Mouse (Mus musculus) Patski (cell line): ENCODE data around the gene Trmu. TPM values are rescaled to one million over a fixed set of nuclear protein-coding genes. Genes with fewer than 3 reads are reported as not detected.
A peak's percentile ranks its signal among the peaks of the same experiment; 100 is the strongest.

Source experiments
- ATAC-seq: fragments of 100-300 bp; one replicate; pipeline ENCODE4 v1.8.0; 2021
- CTCF ChIA-PET: fragments of 350-600 bp; sonication (Branson Sonifier 250); formaldehyde crosslinking; loops from one replicate; lab custom pipeline; 2022; ENCODE audit warnings: inconsistent platforms; lab: Charles Lee
- POLR2A ChIA-PET: fragments of 350-600 bp; sonication (Branson Sonifier 250); formaldehyde crosslinking; loops from one replicate; lab custom pipeline; 2022; ENCODE audit warnings: antibody characterized with exemption, inconsistent platforms; lab: Charles Lee
- DNase-seq: peaks from one replicate; pipeline ENCODE4 v3.0.0-alpha.2; 2011; ENCODE audit warnings: low read depth, low spot score
- H3K27me3 ChIP-seq: fragments of 371-371 bp; one replicate; pipeline ENCODE4 v1.5.1; 2021
- CTCF ChIP-seq: fragments of 100-300 bp; IDR thresholded peaks from one replicate; pipeline ENCODE4 v1.5.1; 2021
- in situ Hi-C: fragments of 300-500 bp; cut with MboI; formaldehyde crosslinking; loops from 3 replicates; pipeline ENCODE4 v1.11.1; 2018; ENCODE audit warnings: low pct_unique_long_range_greater_than_20kb, mixed read lengths
- polyA plus RNA-seq: library from polyadenylated mRNA; unstranded; gene quantifications from one replicate; pipeline ENCODE4 v1.2.3, GENCODE M21; 2021

Gene Trmu
- polyA plus RNA-seq, 1 experiment from 2014 or later, result 22.9 TPM

- in situ Hi-C loops, result no loop called here
Measured at GRCm38 (mm10) chr15:85893871-85894270, 14.8 kb downstream of the Trmu start.

GRCm38 (mm10) chr15:85896284-85896683 is 17.2 kb downstream of the Trmu start:
- in situ Hi-C loops, result no loop called here
- POLR2A ChIA-PET, result interaction anchor here (0.6 kb wide), 1 partner anchor 142 kb away, joined by 3 read pairs; no protein-coding TSS in a partner anchor
- CTCF ChIA-PET, result interaction anchor here (0.8 to 1.5 kb wide), 5 partner anchors 9 to 146 kb away, joined by 3 to 19 read pairs (median 7); no protein-coding TSS in a partner anchor
- no peak for TF ChIP-seq CTCF
- no peaks in the 10 kb centered on the region for H3K27me3 ChIP-seq
- ATAC-seq, result no peak
- no peak for DNase-seq

More at GRCm38 (mm10) chr15:85893871-85894270, 14.8 kb downstream of the Trmu start:
- peak; percentile 42 for ATAC-seq
- no peak for TF ChIP-seq CTCF
- POLR2A ChIA-PET, result no interaction called here
- CTCF ChIA-PET, result interaction anchor here (0.8 to 2.0 kb wide), 4 partner anchors 10 to 161 kb away, joined by 3 to 6 read pairs (median 3); no protein-coding TSS in a partner anchor
- no peak for DNase-seq
- no peaks in the 10 kb centered on the region for H3K27me3 ChIP-seq

GRCm38 (mm10) chr15:85897113-85897512 is 18.0 kb downstream of the Trmu start:
- no peak for ATAC-seq
- ChIA-PET POLR2A (no interaction called here), CTCF (interaction anchor here (0.8 to 1.5 kb wide), 3 partner anchors 11 to 145 kb away, joined by 3 to 19 read pairs (median 3); no protein-coding TSS in a partner anchor)
- no peaks in the 10 kb centered on the region for H3K27me3 ChIP-seq
- no peak for DNase-seq
- in situ Hi-C loops, result no loop called here
- no peak for TF ChIP-seq CTCF

GRCm38 (mm10) chr15:85899396-85899795 is 20.3 kb downstream of the Trmu start:
- CTCF ChIA-PET, result interaction anchor here (1.5 kb wide), 1 partner anchor 11 kb away, joined by 4 read pairs; no protein-coding TSS in a partner anchor
- POLR2A ChIA-PET, result no interaction called here

GRCm38 (mm10) chr15:85900318-85900717 is 21.2 kb downstream of the Trmu start:
- POLR2A ChIA-PET, result no interaction called here
- ATAC-seq (no peak), DNase-seq (no peak)
- TF ChIP-seq CTCF, result no peak
- in situ Hi-C loops, result no loop called here
- CTCF ChIA-PET, result interaction anchor here (1.2 to 1.5 kb wide), 2 partner anchors 10 to 13 kb away, joined by 4 read pairs; no protein-coding TSS in a partner anchor
- H3K27me3 ChIP-seq, result no peaks in the 10 kb centered on the region

More at GRCm38 (mm10) chr15:85899396-85899795, 20.3 kb downstream of the Trmu start:
- DNase-seq, result no peak
- in situ Hi-C loops, result no loop called here
- H3K27me3 ChIP-seq, result no peaks in the 10 kb centered on the region
- no peak for TF ChIP-seq CTCF
- no peak for ATAC-seq

- TF ChIP-seq CTCF, result no peak
- in situ Hi-C loops, result no loop called here
- no peak for DNase-seq
Measured at GRCm38 (mm10) chr15:85900801-85901200, 21.7 kb downstream of the Trmu start.

GRCm38 (mm10) chr15:85902505-85902904 is 23.4 kb downstream of the Trmu start:
- no peak for DNase-seq
- ChIA-PET CTCF (no interaction called here), POLR2A (interaction anchor here (0.9 kb wide), 1 partner anchor 136 kb away, joined by 3 read pairs; no protein-coding TSS in a partner anchor)
- in situ Hi-C loops, result no loop called here
- no peak for ATAC-seq
- no peaks in the 10 kb centered on the region for H3K27me3 ChIP-seq
- TF ChIP-seq CTCF, result no peak

More at GRCm38 (mm10) chr15:85900801-85901200, 21.7 kb downstream of the Trmu start:
- H3K27me3 ChIP-seq, result no peaks in the 10 kb centered on the region
- CTCF ChIA-PET, result interaction anchor here (1.2 to 1.5 kb wide), 2 partner anchors 9 to 12 kb away, joined by 4 read pairs; no protein-coding TSS in a partner anchor
- no peak for ATAC-seq
- POLR2A ChIA-PET, result no interaction called here

- CTCF ChIA-PET, result interaction anchor here (1.0 to 2.5 kb wide), 5 partner anchors 8 to 134 kb away, joined by 3 to 11 read pairs (median 3); no protein-coding TSS in a partner anchor
- no peak for ATAC-seq
Measured at GRCm38 (mm10) chr15:85903826-85904225, 24.7 kb downstream of the Trmu start.

GRCm38 (mm10) chr15:85908660-85909491 is 29.8 kb downstream of the Trmu start:
- in situ Hi-C loops, result no loop called here

More at GRCm38 (mm10) chr15:85903826-85904225, 24.7 kb downstream of the Trmu start:
- H3K27me3 ChIP-seq, result no peaks in the 10 kb centered on the region
- TF ChIP-seq CTCF, result no peak
- in situ Hi-C loops, result no loop called here
- POLR2A ChIA-PET, result no interaction called here
- no peak for DNase-seq

GRCm38 (mm10) chr15:85909492-85909829 is 30.3 kb downstream of the Trmu start:
- in situ Hi-C loops, result no loop called here
- TF ChIP-seq CTCF, result no peak
- ATAC-seq (no peak), DNase-seq (no peak)
- no peaks in the 10 kb centered on the region for H3K27me3 ChIP-seq
- ChIA-PET CTCF (interaction anchor here (1.0 to 7.7 kb wide), 4 partner anchors 9 to 135 kb away, joined by 3 to 61 read pairs (median 4); no protein-coding TSS in a partner anchor), POLR2A (interaction anchor here (0.6 kb wide), 1 partner anchor 74 kb away, joined by 5 read pairs; no protein-coding TSS in a partner anchor)

More at GRCm38 (mm10) chr15:85908660-85909491, 29.8 kb downstream of the Trmu start:
- POLR2A ChIA-PET, result interaction anchor here (0.6 kb wide), 1 partner anchor 74 kb away, joined by 5 read pairs; no protein-coding TSS in a partner anchor
- DNase-seq (no peak), ATAC-seq (no peak)
- CTCF ChIA-PET, result interaction anchor here (1.2 to 7.7 kb wide), 4 partner anchors 12 to 131 kb away, joined by 3 to 61 read pairs (median 3); no protein-coding TSS in a partner anchor
- TF ChIP-seq CTCF, result no peak
- no peaks in the 10 kb centered on the region for H3K27me3 ChIP-seq
